Mouse (Mus musculus) lung, embryonic 14.5 days (tissue): ENCODE data around the gene Cd300ld2. TPM values are rescaled to one million over a fixed set of nuclear protein-coding genes. Genes with fewer than 3 reads are reported as not detected.
A peak's percentile ranks its signal among the peaks of the same experiment; 100 is the strongest.
"Not testable (repeated sequence)": the region's sequence is repeated elsewhere in the genome, so short reads cannot be mapped to it uniquely, and the experiment has no call there.

Experiments used
- ATAC-seq: fragments of 200-750 bp; cut with Nextera tagmentation; 2 replicates; pipeline ENCODE4 v1.8.0; 2017; ENCODE audit warnings: mild to moderate bottlenecking, moderate TSS enrichment, moderate library complexity; ENCODE audit not compliant: insufficient read depth
- DNase-seq: peaks from one replicate; pipeline ENCODE4 v3.0.0-alpha.2; 2015
- H3K27ac ChIP-seq: fragments of 300-500 bp; sonication (generic); 2 replicates; pipeline ENCODE4 v1.5.1; 2014; ENCODE audit warnings: low read depth, mild to moderate bottlenecking, moderate library complexity
- H3K27me3 ChIP-seq: fragments of 300-500 bp; sonication (generic); 2 replicates; pipeline ENCODE4 v1.6.1; 2014; ENCODE audit warnings: low read length, control low read depth; ENCODE audit not compliant: insufficient read depth
- H3K36me3 ChIP-seq: fragments of 300-500 bp; sonication (generic); 2 replicates; pipeline ENCODE4 v1.6.1; 2014; ENCODE audit warnings: control low read depth; ENCODE audit not compliant: insufficient read depth
- H3K4me1 ChIP-seq: fragments of 300-500 bp; sonication (generic); 2 replicates; pipeline ENCODE4 v1.6.1; 2014; ENCODE audit warnings: antibody characterized with exemption, control low read depth; ENCODE audit not compliant: insufficient read depth
- H3K4me2 ChIP-seq: fragments of 300-500 bp; sonication (generic); 2 replicates; pipeline ENCODE4 v1.6.1; 2014; ENCODE audit warnings: mild to moderate bottlenecking
- H3K4me3 ChIP-seq: fragments of 300-500 bp; sonication (generic); 2 replicates; pipeline ENCODE4 v1.5.1; 2014; ENCODE audit warnings: low read depth, low read length
- H3K9ac ChIP-seq: fragments of 300-500 bp; sonication (generic); 2 replicates; pipeline ENCODE4 v1.6.1; 2014
- H3K9me3 ChIP-seq: fragments of 300-500 bp; sonication (generic); 2 replicates; pipeline ENCODE4 v1.6.1; 2016; ENCODE audit warnings: low read depth, low read length, control low read depth
- CTCF ChIP-seq: IDR thresholded peaks from 2 replicates; pipeline ENCODE4 v1.5.1; 2016; ENCODE audit warnings: antibody characterized with exemption, low read depth
- WGBS: fragments of 180-500 bp; shearing (Covaris S2); extraction: QIAGEN DNeasy Blood & Tissue Kit; methylation state at CpG from one replicate; pipeline ENCODE4 v1.1.7; 2014; 5-methylcytosine and 5-hydroxymethylcytosine counted together
- polyA plus RNA-seq: library from polyadenylated mRNA; unstranded; fragments of >200 nt; fragmentation: Nextera tagmentation; extraction: Ambion mirVana; gene quantifications from 2 replicates; pipeline ENCODE4 v1.2.1, GENCODE M21; 2014

Cd300ld2 gene
- polyA plus RNA-seq, result not detected in 2 replicates

DNA sequence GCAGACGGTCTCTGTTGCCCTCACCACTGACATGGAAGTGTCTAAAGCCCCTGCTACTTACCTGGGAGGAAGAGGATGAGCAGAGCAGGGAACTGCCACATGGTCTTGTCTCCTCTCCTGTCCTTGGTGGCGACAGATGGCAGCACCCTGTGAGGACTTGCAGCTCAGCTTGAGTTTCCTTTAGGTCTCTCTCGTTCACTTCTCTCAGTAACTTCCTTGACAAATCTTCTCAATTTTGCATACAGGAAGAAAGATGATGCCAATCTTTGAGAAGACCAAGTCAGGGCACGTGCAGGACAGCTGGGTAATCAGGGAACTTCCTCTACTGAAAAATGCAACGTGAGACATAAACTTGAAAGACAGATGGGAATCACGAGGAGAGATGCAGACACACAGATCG lies at the start of gene Cd300ld2:
Gene Cd300ld2 (minus strand): TSS at position 101 of the 400 bp plus-strand sequence.
- not testable (repeated sequence) for H3K9ac ChIP-seq, H3K4me1 ChIP-seq, H3K9me3 ChIP-seq, H3K27ac ChIP-seq, H3K36me3 ChIP-seq, DNase-seq, ATAC-seq, H3K4me2 ChIP-seq, H3K27me3 ChIP-seq, H3K4me3 ChIP-seq
- WGBS, result no CpG with 5 or more reads among the region's 7 CpGs

DNA sequence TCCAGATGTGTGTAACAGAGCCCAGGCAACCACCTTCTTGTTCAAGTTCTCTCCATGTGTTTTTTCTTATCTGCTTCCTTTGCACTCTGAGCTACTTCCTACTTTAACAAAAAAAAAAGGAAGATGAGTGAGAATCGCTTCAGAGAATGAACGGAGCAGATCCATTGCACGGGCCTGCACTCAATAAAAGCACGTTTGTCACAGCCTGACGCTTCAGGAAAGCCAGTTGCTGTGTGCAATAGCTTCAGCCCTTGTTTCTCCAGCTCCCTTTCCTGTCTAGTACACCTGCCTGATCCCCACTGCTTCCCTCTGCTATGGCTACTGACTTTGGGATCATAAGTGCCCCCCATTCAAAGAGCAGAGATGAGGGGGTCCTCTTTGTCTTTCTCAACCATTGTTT lies 46.1 kb upstream of the Cd300ld2 start, which contains the start of gene Cd300e:
Gene Cd300e (minus strand): TSS at position 101 of the 400 bp plus-strand sequence.
- no peak within 1 kb of the TSS for H3K4me2 ChIP-seq
- H3K4me1 ChIP-seq, result no peaks in the 10 kb centered on the region
- H3K9me3 ChIP-seq, result no peaks in the 10 kb centered on the region
- H3K27me3 ChIP-seq, result no peaks in the 10 kb centered on the region
- no peak for ATAC-seq
- no peak within 1 kb of the TSS for H3K9ac ChIP-seq
- no peak within 1 kb of the TSS for H3K27ac ChIP-seq
- H3K4me3 ChIP-seq, result no peak within 1 kb of the TSS
- H3K36me3 ChIP-seq, result no peaks in the 10 kb centered on the region
- no peak for DNase-seq
- WGBS, result 34% methylated on average over 5 of the region's 5 CpGs
- no peak for TF ChIP-seq CTCF

- no peak for DNase-seq
- WGBS, result 71% methylated on average over 2 of the region's 2 CpGs
Measured at GRCm38 (mm10) chr11:115059797-115060196, 43.8 kb upstream of the Cd300ld2 start.

GRCm38 (mm10) chr11:115058701-115059100 lies 42.7 kb upstream of the Cd300ld2 start:
- 79% methylated on average over 4 of the region's 4 CpGs for WGBS
- H3K9me3 ChIP-seq, result no peaks in the 10 kb centered on the region
- H3K4me3 ChIP-seq, result no peak overlapping the region
- no peaks in the 10 kb centered on the region for H3K4me1 ChIP-seq
- H3K27me3 ChIP-seq, result no peaks in the 10 kb centered on the region
- ATAC-seq (no peak), DNase-seq (no peak)
- no peak overlapping the region for H3K9ac ChIP-seq
- no peak overlapping the region for H3K4me2 ChIP-seq
- H3K36me3 ChIP-seq, result no peaks in the 10 kb centered on the region
- no peak overlapping the region for H3K27ac ChIP-seq
- no peak for TF ChIP-seq CTCF

More at GRCm38 (mm10) chr11:115059797-115060196, 43.8 kb upstream of the Cd300ld2 start:
- Histone ChIP-seq H3K9me3 (no peaks in the 10 kb centered on the region), H3K9ac (no peak overlapping the region), H3K27ac (no peak overlapping the region), H3K36me3 (no peaks in the 10 kb centered on the region), H3K4me3 (no peak overlapping the region), H3K4me1 (no peaks in the 10 kb centered on the region), H3K27me3 (no peaks in the 10 kb centered on the region), H3K4me2 (no peak overlapping the region)
- no peak for TF ChIP-seq CTCF
- ATAC-seq, result no peak

DNA sequence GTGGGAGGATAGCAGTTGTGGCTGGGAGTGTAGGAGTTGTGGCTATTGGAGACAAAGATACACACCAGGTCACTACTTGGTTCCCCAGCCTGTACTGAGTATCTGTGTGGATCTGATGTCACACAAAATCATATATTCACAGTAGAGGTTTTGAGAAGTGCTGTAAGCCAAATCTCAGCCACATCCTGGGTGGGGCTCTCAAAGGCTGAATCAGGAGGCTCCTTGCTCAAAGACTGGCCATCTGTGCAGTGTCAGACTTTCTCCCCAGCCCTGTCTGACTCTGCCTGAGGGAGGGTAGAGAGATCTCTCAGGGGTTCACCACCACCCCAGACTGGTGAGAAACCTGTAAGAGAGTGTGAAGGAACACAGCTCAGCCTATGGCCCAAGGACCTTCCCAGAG lies 38.5 kb upstream of the Cd300ld2 start:
- no peaks in the 10 kb centered on the region for H3K4me1 ChIP-seq
- no peaks in the 10 kb centered on the region for H3K36me3 ChIP-seq
- ATAC-seq (no peak), DNase-seq (no peak)
- H3K4me3 ChIP-seq, result no peak overlapping the region
- no peak overlapping the region for H3K4me2 ChIP-seq
- H3K27me3 ChIP-seq, result no peaks in the 10 kb centered on the region
- TF ChIP-seq CTCF, result no peak
- no peaks in the 10 kb centered on the region for H3K9me3 ChIP-seq
- no peak overlapping the region for H3K27ac ChIP-seq
- H3K9ac ChIP-seq, result no peak overlapping the region

GRCm38 (mm10) chr11:115052991-115053390 lies 37.0 kb upstream of the Cd300ld2 start:
- Histone ChIP-seq H3K36me3 (no peaks in the 10 kb centered on the region), H3K4me1 (no peaks in the 10 kb centered on the region), H3K27ac (no peak overlapping the region), H3K9ac (no peak overlapping the region), H3K9me3 (no peaks in the 10 kb centered on the region), H3K27me3 (no peaks in the 10 kb centered on the region), H3K4me2 (no peak overlapping the region), H3K4me3 (no peak overlapping the region)
- ATAC-seq (no peak), DNase-seq (no peak)
- 92% methylated on average over 1 of the region's 1 CpGs for whole genome bisulfite sequencing
- no peak for TF ChIP-seq CTCF

GRCm38 (mm10) chr11:115052206-115052605 lies 36.2 kb upstream of the Cd300ld2 start:
- DNase-seq (peak; percentile 91), ATAC-seq (no peak)
- H3K4me1 ChIP-seq, result no peaks in the 10 kb centered on the region
- H3K27me3 ChIP-seq, result no peaks in the 10 kb centered on the region
- no peak overlapping the region for H3K4me2 ChIP-seq
- H3K9me3 ChIP-seq, result no peaks in the 10 kb centered on the region
- TF ChIP-seq CTCF, result no peak
- H3K9ac ChIP-seq, result no peak overlapping the region
- H3K27ac ChIP-seq, result no peak overlapping the region
- 2% methylated on average over 9 of the region's 9 CpGs for WGBS
- H3K36me3 ChIP-seq, result no peaks in the 10 kb centered on the region
- no peak overlapping the region for H3K4me3 ChIP-seq
